Mouse (Mus musculus) kidney, embryonic 14.5 days (tissue): ENCODE data around the gene Txnrd3. TPM values are rescaled to one million over a fixed set of nuclear protein-coding genes. Genes with fewer than 3 reads are reported as not detected.

Source experiments
- ATAC-seq: fragments of 200-750 bp; cut with Nextera tagmentation; 2 replicates; pipeline ENCODE4 v1.8.0; 2017; ENCODE audit warnings: moderate number of reproducible peaks, mild to moderate bottlenecking, moderate TSS enrichment, moderate library complexity; ENCODE audit not compliant: low FRiP score, low TSS enrichment
- H3K27ac ChIP-seq: fragments of 300-500 bp; sonication (generic); 2 replicates; pipeline ENCODE4 v1.5.1; 2014; ENCODE audit warnings: low read depth, mild to moderate bottlenecking, low read length, moderate library complexity, mixed read lengths
- H3K27me3 ChIP-seq: fragments of 300-500 bp; sonication (generic); 2 replicates; pipeline ENCODE4 v1.6.1; 2014; ENCODE audit warnings: mild to moderate bottlenecking, low read length; ENCODE audit not compliant: control insufficient read depth, insufficient read depth
- H3K36me3 ChIP-seq: fragments of 300-500 bp; sonication (generic); 2 replicates; pipeline ENCODE4 v1.6.1; 2014; ENCODE audit warnings: low read length, mixed read lengths; ENCODE audit not compliant: control insufficient read depth, insufficient read depth
- H3K4me1 ChIP-seq: fragments of 300-500 bp; sonication (generic); 2 replicates; pipeline ENCODE4 v1.6.1; 2014; ENCODE audit warnings: low read length, mixed read lengths; ENCODE audit not compliant: control insufficient read depth, insufficient read depth
- H3K4me2 ChIP-seq: fragments of 300-500 bp; sonication (generic); replicated peaks from 2 replicates; pipeline ENCODE4 v1.6.1; 2014; ENCODE audit warnings: low read depth, mild to moderate bottlenecking, low read length
- H3K4me3 ChIP-seq: fragments of 300-500 bp; sonication (generic); 2 replicates; pipeline ENCODE4 v1.5.1; 2014; ENCODE audit warnings: mild to moderate bottlenecking, low read length
- H3K9ac ChIP-seq: fragments of 300-500 bp; sonication (generic); 2 replicates; pipeline ENCODE4 v1.6.1; 2014; ENCODE audit warnings: low read depth, mild to moderate bottlenecking, low read length, moderate library complexity
- H3K9me3 ChIP-seq: fragments of 300-500 bp; sonication (generic); 2 replicates; pipeline ENCODE4 v1.6.1; 2016; ENCODE audit warnings: low read length; ENCODE audit not compliant: control insufficient read depth
- WGBS: fragments of 180-500 bp; shearing (Covaris S2); extraction: QIAGEN DNeasy Blood & Tissue Kit; methylation state at CpG from one replicate; pipeline ENCODE4 v1.1.7; 2014; 5-methylcytosine and 5-hydroxymethylcytosine counted together
- polyA plus RNA-seq: library from polyadenylated mRNA; unstranded; fragments of >200 nt; fragmentation: Nextera tagmentation; extraction: Ambion mirVana; gene quantifications from 2 replicates; pipeline ENCODE4 v1.2.1, GENCODE M21; 2014

The Txnrd3 gene
- polyA plus RNA-seq, 1 experiment from 2014 or later, result 21.0 TPM

- Histone ChIP-seq H3K4me1 (peaks cover 6% of the 10 kb centered on the region; the same call in 1 of the 2 replicates), H3K27me3 (no peaks in the 10 kb centered on the region), H3K4me2 (no peak overlapping the region), H3K27ac (no peak overlapping the region), H3K4me3 (no peak overlapping the region), H3K9ac (no peak overlapping the region), H3K36me3 (no peaks in the 10 kb centered on the region), H3K9me3 (no peaks in the 10 kb centered on the region)
- WGBS, result 46% methylated on average over 2 of the region's 2 CpGs
- no peak for ATAC-seq
Measured at GRCm38 (mm10) chr6:89639025-89639424, 4.8 kb upstream of the Txnrd3 start.

GRCm38 (mm10) chr6:89644271-89645075, 685 bp downstream of the Txnrd3 start:
- Histone ChIP-seq H3K9me3 (no peaks in the 10 kb centered on the region), H3K36me3 (no peaks in the 10 kb centered on the region), H3K27me3 (no peaks in the 10 kb centered on the region), H3K4me2 (peak overlapping the region; percentile 85), H3K27ac (peak overlapping the region; percentile 93), H3K4me1 (peaks cover 6% of the 10 kb centered on the region; the same call in 1 of the 2 replicates), H3K9ac (peak overlapping the region; percentile 68), H3K4me3 (peak overlapping the region; percentile 60)
- 1% methylated on average over 39 of the region's 41 CpGs for WGBS
- peak; percentile 96 for ATAC-seq

GRCm38 (mm10) chr6:89649897-89650296, 6.1 kb downstream of the Txnrd3 start:
- Histone ChIP-seq H3K27me3 (no peaks in the 10 kb centered on the region), H3K4me1 (no peaks in the 10 kb centered on the region), H3K4me2 (no peak overlapping the region), H3K9ac (no peak overlapping the region), H3K27ac (no peak overlapping the region), H3K4me3 (no peak overlapping the region), H3K36me3 (no peaks in the 10 kb centered on the region), H3K9me3 (no peaks in the 10 kb centered on the region)
- WGBS, result 66% methylated on average over 8 of the region's 8 CpGs
- no peak; the same call in 1 of the 2 replicates for ATAC-seq

GRCm38 (mm10) chr6:89651770-89652169, 8.0 kb downstream of the Txnrd3 start:
- Histone ChIP-seq H3K9ac (no peak overlapping the region), H3K27me3 (no peaks in the 10 kb centered on the region), H3K4me3 (no peak overlapping the region), H3K36me3 (no peaks in the 10 kb centered on the region), H3K4me1 (no peaks in the 10 kb centered on the region), H3K4me2 (no peak overlapping the region), H3K9me3 (no peaks in the 10 kb centered on the region), H3K27ac (no peak overlapping the region)
- no peak for ATAC-seq

- H3K4me2 ChIP-seq, result no peak overlapping the region
- H3K4me3 ChIP-seq, result no peak overlapping the region
- no peak for ATAC-seq
- H3K9me3 ChIP-seq, result no peaks in the 10 kb centered on the region
- no peaks in the 10 kb centered on the region for H3K36me3 ChIP-seq
- WGBS, result 91% methylated on average over 3 of the region's 3 CpGs
- H3K4me1 ChIP-seq, result no peaks in the 10 kb centered on the region
- no peak overlapping the region for H3K9ac ChIP-seq
- no peaks in the 10 kb centered on the region for H3K27me3 ChIP-seq
- no peak overlapping the region for H3K27ac ChIP-seq
Measured at GRCm38 (mm10) chr6:89655011-89655410, 11.2 kb downstream of the Txnrd3 start.

DNA sequence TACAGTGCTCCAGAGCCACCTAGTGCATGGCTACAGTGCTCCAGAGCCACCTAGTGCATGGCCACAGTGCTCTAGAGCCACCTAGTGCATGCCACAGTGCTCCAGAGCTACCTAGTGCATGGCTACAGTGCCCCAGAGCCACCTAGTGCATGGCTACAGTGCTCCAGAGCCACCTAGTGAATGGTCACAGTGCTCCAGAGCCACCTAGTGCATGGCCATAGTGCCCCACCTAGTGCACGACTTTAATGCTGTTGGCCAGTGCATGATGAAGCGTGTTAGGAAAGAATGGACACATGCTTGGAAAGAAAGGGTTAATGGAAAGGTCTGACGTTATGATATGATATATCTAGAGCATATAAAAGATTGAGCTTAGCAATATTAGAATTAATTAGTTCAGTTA, 14.6 kb downstream of the Txnrd3 start:
- H3K27me3 ChIP-seq, result no peaks in the 10 kb centered on the region
- no peaks in the 10 kb centered on the region for H3K9me3 ChIP-seq
- H3K27ac ChIP-seq, result no peak overlapping the region
- 82% methylated on average over 3 of the region's 3 CpGs for WGBS
- H3K4me3 ChIP-seq, result no peak overlapping the region
- no peaks in the 10 kb centered on the region; the same call in 1 of the 2 replicates for H3K36me3 ChIP-seq
- H3K4me1 ChIP-seq, result no peaks in the 10 kb centered on the region
- no peak overlapping the region for H3K4me2 ChIP-seq
- ATAC-seq, result no peak
- no peak overlapping the region for H3K9ac ChIP-seq

- Histone ChIP-seq H3K9ac (no peak overlapping the region), H3K36me3 (no peaks in the 10 kb centered on the region; the same call in 1 of the 2 replicates), H3K4me1 (no peaks in the 10 kb centered on the region), H3K4me2 (no peak overlapping the region), H3K27ac (no peak overlapping the region), H3K27me3 (no peaks in the 10 kb centered on the region), H3K4me3 (no peak overlapping the region), H3K9me3 (no peaks in the 10 kb centered on the region)
- 92% methylated on average over 6 of the region's 6 CpGs for WGBS
- ATAC-seq, result no peak
Measured at GRCm38 (mm10) chr6:89658931-89659330, 15.1 kb downstream of the Txnrd3 start.

DNA sequence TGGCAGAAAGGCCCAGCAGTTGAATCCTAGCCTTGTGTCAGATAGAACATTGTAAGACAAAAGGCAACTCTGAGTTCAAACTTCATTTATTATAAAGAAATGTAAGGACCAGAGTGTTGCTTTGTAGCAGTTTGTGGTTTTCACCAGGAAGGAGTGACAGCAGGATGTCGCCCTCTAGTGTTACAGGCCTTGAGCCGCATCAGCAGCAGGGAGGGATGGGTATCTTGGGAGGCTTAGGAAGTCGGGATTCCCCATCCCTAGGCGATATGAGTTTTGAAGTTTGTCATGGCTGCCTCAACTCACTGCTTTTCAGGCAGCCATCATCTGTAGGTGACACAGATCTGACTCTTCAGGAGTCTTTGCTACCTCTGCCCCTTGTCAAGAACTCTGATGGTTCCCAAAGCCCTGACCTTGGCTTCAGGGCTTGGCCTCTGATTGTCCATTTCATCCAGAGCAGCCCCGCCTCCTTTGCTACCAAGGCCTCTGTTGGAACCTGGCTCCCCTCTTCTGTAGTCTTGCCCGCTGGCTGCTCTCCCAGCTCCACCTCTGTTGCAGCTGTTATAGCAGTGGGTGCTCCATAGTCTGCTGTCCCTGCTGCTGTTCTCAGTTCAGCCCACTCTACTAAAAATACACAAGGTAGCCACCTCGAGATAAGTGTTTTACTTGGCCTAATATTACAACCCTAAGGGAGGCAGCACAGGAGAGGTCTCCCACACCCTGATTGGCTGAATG, 16.1 kb downstream of the Txnrd3 start:
- WGBS, result 40% methylated on average over 7 of the region's 7 CpGs
- H3K27ac ChIP-seq, result no peak overlapping the region
- H3K9ac ChIP-seq, result no peak overlapping the region
- no peaks in the 10 kb centered on the region for H3K4me1 ChIP-seq
- no peaks in the 10 kb centered on the region; the same call in 1 of the 2 replicates for H3K36me3 ChIP-seq
- ATAC-seq, result 0 out of 2 replicates have a peak, but pooled peaks have one; percentile 16
- H3K4me2 ChIP-seq, result no peak overlapping the region
- no peaks in the 10 kb centered on the region for H3K9me3 ChIP-seq
- no peaks in the 10 kb centered on the region for H3K27me3 ChIP-seq
- H3K4me3 ChIP-seq, result no peak overlapping the region

GRCm38 (mm10) chr6:89660490-89660889, 16.7 kb downstream of the Txnrd3 start:
- H3K4me1 ChIP-seq, result no peaks in the 10 kb centered on the region
- no peak overlapping the region for H3K27ac ChIP-seq
- 77% methylated on average over 1 of the region's 1 CpGs for WGBS
- H3K9me3 ChIP-seq, result no peaks in the 10 kb centered on the region
- no peaks in the 10 kb centered on the region; the same call in 1 of the 2 replicates for H3K36me3 ChIP-seq
- H3K4me2 ChIP-seq, result no peak overlapping the region
- no peak overlapping the region for H3K4me3 ChIP-seq
- H3K9ac ChIP-seq, result no peak overlapping the region
- H3K27me3 ChIP-seq, result no peaks in the 10 kb centered on the region
- ATAC-seq, result no peak
